Mouse (Mus musculus) layer of hippocampus, adult 18-20 months (tissue): Measurements from ENCODE around the gene Gprc5c. TPM values are rescaled to one million over a fixed set of nuclear protein-coding genes. Genes with fewer than 3 reads are reported as not detected.
A peak's percentile ranks its signal among the peaks of the same experiment; 100 is the strongest.
"Not testable (repeated sequence)": the region's sequence is repeated elsewhere in the genome, so short reads cannot be mapped to it uniquely, and the experiment has no call there.

ENCODE experiments used
- DNase-seq, 2 experiments: peaks; one replicate each; pipeline ENCODE4 v3.0.0; 2022; ENCODE audit warnings: low spot score in 2 of 2
- total RNA-seq, 2 experiments: library from RNA; stranded (reverse); gene quantifications; 2 replicates each; pipeline ENCODE4 v1.2.3; 2021

Gene Gprc5c
- total RNA-seq, 2 experiments from 2014 or later = 3.3 to 3.7 TPM

- no peak for DNase-seq
Observed at GRCm38 (mm10) chr11:114903224-114903623, 52.3 kb downstream of the Gprc5c start.

- DNase-seq = no peak
Observed at GRCm38 (mm10) chr11:114907567-114907966, 56.6 kb downstream of the Gprc5c start.

- no peak for DNase-seq
Observed at GRCm38 (mm10) chr11:114908086-114908485, 57.1 kb downstream of the Gprc5c start.

GRCm38 (mm10) chr11:114909538-114909937 lies 58.6 kb downstream of the Gprc5c start:
- DNase-seq = not testable (repeated sequence)

- DNase-seq = peak; percentile 55 to 86
Observed at GRCm38 (mm10) chr11:114912847-114913246, 61.9 kb downstream of the Gprc5c start.

- no peak for DNase-seq
Observed at GRCm38 (mm10) chr11:114914978-114915377, 64.0 kb downstream of the Gprc5c start.

GRCm38 (mm10) chr11:114917120-114917519 lies 66.2 kb downstream of the Gprc5c start:
- no peak for DNase-seq

Other genes starting within 250 kb of the Gprc5c start
- 100 to 1,000 TPM; 925 to 946 TPM for gene Rpl38, start 182.6 kb upstream of the Gprc5c start, total RNA-seq
- 10 to 100 TPM; 29.3 to 31.2 TPM for gene Ttyh2, start 175.7 kb upstream of the Gprc5c start, total RNA-seq
- 1 to 10 TPM; 1.6 to 2.1 TPM for gene Dnaic2, start 123.7 kb upstream of the Gprc5c start, total RNA-seq
- gene Kif19a, start 85.8 kb upstream of the Gprc5c start, total RNA-seq = 1 to 10 TPM; 3.0 to 3.1 TPM
- gene Btbd17, start 55.2 kb upstream of the Gprc5c start, total RNA-seq = 10 to 100 TPM; 18.7 to 23.2 TPM
- not detected for gene Gpr142, start 52.2 kb upstream of the Gprc5c start, total RNA-seq
- under 1 TPM; 0.41 to 0.50 TPM for gene Cd300a, start 38.9 kb downstream of the Gprc5c start, total RNA-seq
- not detected for gene Cd300lb, start 83.2 kb downstream of the Gprc5c start, total RNA-seq
- gene Cd300c, start 118.0 kb downstream of the Gprc5c start, total RNA-seq = not detected
- gene Cd300ld, start 138.8 kb downstream of the Gprc5c start, total RNA-seq = not detected
- 1 to 10 TPM; 3.9 to 4.1 TPM for gene Cd300c2, start 150.7 kb downstream of the Gprc5c start, total RNA-seq
- not detected for gene Cd300ld2, start 165.0 kb downstream of the Gprc5c start, total RNA-seq
- gene Cd300ld4, start 175.9 kb downstream of the Gprc5c start, total RNA-seq = 1 to 10 TPM in 1 of 2 experiments, under 1 TPM in 1; 0.53 to 1.1 TPM
- gene Cd300ld5, start 186.6 kb downstream of the Gprc5c start, total RNA-seq = 1 to 10 TPM in 1 of 2 experiments, not detected in 1; 1.0 TPM
- 1 to 10 TPM in 1 of 2 experiments, not detected in 1; 1.8 TPM for gene Cd300ld3, start 197.3 kb downstream of the Gprc5c start, total RNA-seq
- not detected for gene Cd300e, start 211.0 kb downstream of the Gprc5c start, total RNA-seq
- 1 to 10 TPM; 3.7 to 4.2 TPM for gene Rab37, start 240.3 kb downstream of the Gprc5c start, total RNA-seq